Mouse (Mus musculus) urinary bladder, postnatal 0 days (tissue): ENCODE measurements around the gene Pogz. TPM values are rescaled to one million over a fixed set of nuclear protein-coding genes. Genes with fewer than 3 reads are reported as not detected.

Experiments
- polyA plus RNA-seq: library from polyadenylated mRNA; unstranded; fragments of >200 nt; fragmentation: Nextera tagmentation; extraction: Ambion mirVana; gene quantifications from 2 replicates; pipeline ENCODE4 v1.2.1, GENCODE M21; 2015

The Pogz gene
- polyA plus RNA-seq = 6.8 and 7.1 TPM in 2 replicates

DNA sequence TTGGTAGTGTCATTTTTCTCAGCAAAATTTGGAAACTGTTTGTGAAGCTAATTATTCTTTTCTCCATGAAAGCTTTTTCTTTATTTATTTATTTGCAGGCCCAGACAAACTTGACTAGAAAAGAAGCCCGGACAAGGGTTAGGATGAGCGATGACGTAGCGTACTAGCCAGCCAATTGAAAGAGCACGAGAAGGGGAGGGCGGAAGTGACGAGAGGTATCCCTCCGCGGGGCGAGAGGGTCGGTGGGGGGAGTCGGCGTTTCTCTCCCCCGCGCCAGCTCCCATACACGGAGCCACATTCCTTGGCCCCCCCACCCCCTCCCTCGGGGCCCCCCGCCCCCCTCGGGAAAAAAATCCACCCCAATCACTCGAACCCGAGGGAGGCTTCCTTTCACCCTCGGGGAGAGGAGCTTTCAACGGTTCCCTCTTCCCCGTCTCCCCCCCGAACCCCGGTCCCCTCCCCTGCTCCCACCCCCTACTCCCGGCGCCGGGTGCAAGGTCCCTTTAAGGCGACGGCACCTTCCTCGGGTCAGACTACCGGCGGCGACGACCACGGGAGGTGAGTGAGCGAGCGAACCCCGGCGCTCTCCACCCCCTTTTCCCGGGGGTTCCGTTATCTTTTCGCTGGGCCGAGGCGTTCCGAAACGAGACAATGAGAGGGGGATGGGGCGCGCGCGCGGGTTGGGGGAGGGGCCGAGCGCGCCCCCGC lies at the start of gene Pogz:
Gene Pogz (plus strand): TSS at position 385 of the 708 bp plus-strand sequence.

DNA sequence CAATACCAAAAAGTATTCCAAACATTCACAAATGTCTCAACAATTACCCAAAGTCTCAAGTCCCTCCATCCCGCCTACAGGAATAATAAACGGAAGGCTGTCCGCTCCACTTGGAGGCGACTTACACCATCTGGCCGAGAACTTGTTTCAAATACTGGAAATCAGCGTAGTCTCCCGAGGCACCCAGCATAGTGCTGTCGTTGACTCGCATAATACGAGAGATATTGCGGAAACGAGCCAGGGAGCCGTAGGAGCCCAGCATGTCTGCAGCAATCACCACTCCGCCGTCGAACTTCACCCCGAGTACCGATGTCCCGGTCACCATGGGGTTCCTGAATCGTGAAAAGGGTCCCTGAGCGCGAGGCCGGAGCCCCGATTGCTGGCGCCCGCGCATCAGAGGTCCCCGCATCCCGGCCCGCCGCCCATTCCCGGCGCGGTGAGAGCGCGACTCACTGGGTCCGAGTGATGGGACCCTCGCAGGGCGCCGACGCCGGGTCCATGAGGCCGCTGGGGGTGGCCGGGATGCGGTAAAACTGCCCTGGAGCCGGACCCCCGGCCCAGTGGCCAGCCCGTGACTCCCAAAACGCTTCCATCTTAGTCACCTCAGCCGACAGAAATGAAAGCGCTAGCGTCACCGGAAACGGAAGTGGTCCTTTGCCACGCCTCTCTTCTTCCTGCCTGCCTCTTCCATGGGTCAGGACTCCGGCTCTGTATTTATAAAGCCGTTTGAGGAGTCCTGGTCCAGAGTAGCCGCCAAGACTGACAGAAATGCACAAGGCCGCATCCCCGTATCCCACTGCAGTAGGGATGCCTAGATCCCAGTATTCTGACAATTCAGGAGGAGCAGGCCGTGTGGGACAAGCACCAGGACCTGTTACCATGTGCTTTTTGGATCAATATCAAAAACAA lies 49.2 kb downstream of the Pogz start, which contains the start of gene Psmb4:
Gene Psmb4 (minus strand): TSS at position 646 of the 909 bp plus-strand sequence.

Other genes with a start within 250 kb of the Pogz start
- gene Gm10972, start 194.5 kb upstream of the Pogz start, polyA plus RNA-seq = not detected in 2 replicates
- 11.1 and 11.2 TPM in 2 replicates for gene Tuft1, start 178.7 kb upstream of the Pogz start, polyA plus RNA-seq
- gene Selenbp2, start 144.0 kb upstream of the Pogz start, polyA plus RNA-seq = 1.2 and 1.9 TPM in 2 replicates
- 16.9 and 17.9 TPM in 2 replicates for gene Cgn, start 51.1 kb upstream of the Pogz start, polyA plus RNA-seq
- gene Psmb4, start 49.4 kb downstream of the Pogz start, polyA plus RNA-seq = 224 and 256 TPM in 2 replicates
- 33.3 and 38.8 TPM in 2 replicates for gene Selenbp1, start 95.5 kb downstream of the Pogz start, polyA plus RNA-seq
- 2.5 TPM in 2 replicates for gene Rfx5, start 116.5 kb downstream of the Pogz start, polyA plus RNA-seq
- 16.9 and 20.8 TPM in 2 replicates for gene Pi4kb, start 137.2 kb downstream of the Pogz start, polyA plus RNA-seq
- 10.1 and 10.3 TPM in 2 replicates for gene Zfp687, start 177.9 kb downstream of the Pogz start, polyA plus RNA-seq
- 173 and 183 TPM in 2 replicates for gene Psmd4, start 205.0 kb downstream of the Pogz start, polyA plus RNA-seq